Mouse (Mus musculus): ENCODE results near the gene Rdm1. TPM values are rescaled to one million over a fixed set of nuclear protein-coding genes. Genes with fewer than 3 reads are reported as not detected.

Gene Rdm1
- not detected for polyA plus RNA-seq (2014; fragmentation: Illumina TruSeq; extraction: RNeasy Lipid Tissue Mini Kit (QIAGEN cat#74804); ENCODE audit: low read depth, low replicate concordance)

DNA sequence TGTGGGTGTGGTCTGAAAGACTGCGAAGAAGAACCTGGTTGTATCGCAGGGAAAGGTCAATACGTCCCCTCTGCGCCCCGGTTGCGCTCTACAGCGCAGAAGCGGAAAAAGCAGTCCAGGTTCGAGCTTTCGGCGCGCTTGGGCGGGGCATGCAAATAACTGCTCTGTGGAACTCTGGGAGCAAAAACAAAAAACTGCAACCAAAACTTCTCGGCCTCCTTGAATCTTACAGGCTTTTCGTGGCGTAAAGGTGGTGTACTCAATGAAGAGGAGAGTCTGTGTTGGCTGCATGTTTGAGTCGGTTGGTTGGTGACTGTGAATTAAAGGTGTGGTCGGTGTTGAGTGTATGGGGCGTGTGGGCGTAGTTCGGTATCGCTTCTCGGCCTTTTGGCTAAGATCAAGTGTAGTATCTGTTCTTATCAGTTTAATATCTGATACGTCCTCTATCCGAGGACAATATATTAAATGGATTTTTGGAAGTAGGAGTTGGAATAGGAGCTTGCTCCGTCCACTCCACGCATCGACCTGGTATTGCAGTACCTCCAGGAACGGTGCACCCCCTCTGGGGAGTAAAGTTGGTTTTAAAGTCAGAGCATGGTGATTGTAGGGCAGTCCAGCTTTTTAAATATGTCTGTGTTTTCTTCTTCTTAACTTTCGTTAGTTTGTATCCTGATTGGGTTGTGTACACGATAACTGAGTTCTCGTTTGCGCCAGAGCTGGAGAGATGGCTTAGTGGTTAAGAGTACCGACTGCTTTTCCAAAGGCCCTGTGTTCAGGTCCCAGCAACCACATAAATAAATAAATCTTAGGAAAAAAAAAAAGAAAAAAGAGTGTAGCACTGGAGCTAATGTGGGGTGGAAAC lies at the start of gene Rdm1:
Gene Rdm1 (plus strand): TSS at position 201 of the 862 bp plus-strand sequence.

GRCm38 (mm10) chr11:101582054-101583035 lies 44.6 kb upstream of the Rdm1 start, which contains the start of gene Tmem106a:
TSS of gene Tmem106a (plus strand) at chr11:101582242.

GRCm38 (mm10) chr11:101599156-101599555 lies 27.8 kb upstream of the Rdm1 start, which contains the start of gene Gm11634:
TSS of gene Gm11634 (minus strand) at chr11:101599256.

DNA sequence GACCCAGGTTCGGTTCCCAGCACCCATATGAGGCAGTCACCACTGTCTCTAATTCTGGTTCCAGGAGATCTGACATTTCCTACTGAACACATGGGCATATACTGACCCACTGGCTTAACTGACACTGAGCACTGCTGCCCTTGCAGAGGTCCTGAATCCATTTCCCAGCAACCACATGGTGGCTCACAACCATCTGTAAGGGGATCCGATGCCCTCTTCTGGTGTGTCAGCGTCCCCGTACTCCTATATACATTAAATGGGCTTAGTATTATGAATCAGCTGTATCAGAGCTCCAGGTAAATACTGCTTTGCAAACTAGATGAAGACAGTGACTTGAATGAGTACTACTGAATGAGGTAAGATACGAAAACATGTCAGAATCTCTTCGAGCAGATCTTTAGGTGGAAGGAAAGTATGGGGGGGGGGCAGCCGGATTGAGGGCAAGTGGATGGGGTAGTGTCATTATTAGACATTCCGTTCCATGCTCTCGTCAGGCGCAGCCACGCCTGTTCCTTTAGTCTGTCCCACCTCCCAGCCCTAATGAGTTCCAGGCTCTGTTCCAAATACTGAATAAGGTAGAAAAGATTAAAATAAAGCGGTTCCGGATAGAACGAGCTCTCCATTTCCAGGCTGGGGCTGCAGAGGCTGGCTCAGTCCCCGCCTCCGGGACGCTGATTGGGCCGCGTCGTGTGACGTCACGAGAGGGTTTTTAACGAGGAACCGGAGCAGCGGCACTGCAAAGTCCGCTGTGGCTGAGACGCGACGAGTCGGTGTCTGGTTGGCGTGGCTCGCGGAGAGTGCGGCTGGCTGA lies 38.0 kb downstream of the Rdm1 start, which contains the start of gene Arl4d:
Gene Arl4d (plus strand): TSS at position 717 of the 811 bp plus-strand sequence.

Other genes with a start within 250 kb of the Rdm1 start
- gene Aarsd1, start 209.6 kb upstream of the Rdm1 start, polyA plus RNA-seq (2014; fragmentation: Illumina TruSeq; extraction: RNeasy Lipid Tissue Mini Kit (QIAGEN cat#74804); ENCODE audit: low read depth, low replicate concordance), result 4.6 TPM
- 0.41 TPM for gene Gm27029, start 202.4 kb upstream of the Rdm1 start, polyA plus RNA-seq (2014; fragmentation: Illumina TruSeq; extraction: RNeasy Lipid Tissue Mini Kit (QIAGEN cat#74804); ENCODE audit: low read depth, low replicate concordance)
- 1.9 TPM for gene Rundc1, start 202.1 kb upstream of the Rdm1 start, polyA plus RNA-seq (2014; fragmentation: Illumina TruSeq; extraction: RNeasy Lipid Tissue Mini Kit (QIAGEN cat#74804); ENCODE audit: low read depth, low replicate concordance)
- gene Ptges3l, start 201.9 kb upstream of the Rdm1 start, polyA plus RNA-seq (2014; fragmentation: Illumina TruSeq; extraction: RNeasy Lipid Tissue Mini Kit (QIAGEN cat#74804); ENCODE audit: low read depth, low replicate concordance), result 14.0 TPM
- 23.8 TPM for gene Rpl27, start 184.9 kb upstream of the Rdm1 start, polyA plus RNA-seq (2014; fragmentation: Illumina TruSeq; extraction: RNeasy Lipid Tissue Mini Kit (QIAGEN cat#74804); ENCODE audit: low read depth, low replicate concordance)
- gene Ifi35, start 178.8 kb upstream of the Rdm1 start, polyA plus RNA-seq (2014; fragmentation: Illumina TruSeq; extraction: RNeasy Lipid Tissue Mini Kit (QIAGEN cat#74804); ENCODE audit: low read depth, low replicate concordance), result 0.25 TPM
- 12.6 TPM for gene Rnd2, start 162.2 kb upstream of the Rdm1 start, polyA plus RNA-seq (2014; fragmentation: Illumina TruSeq; extraction: RNeasy Lipid Tissue Mini Kit (QIAGEN cat#74804); ENCODE audit: low read depth, low replicate concordance)
- 2.6 TPM for gene Vat1, start 161.0 kb upstream of the Rdm1 start, polyA plus RNA-seq (2014; fragmentation: Illumina TruSeq; extraction: RNeasy Lipid Tissue Mini Kit (QIAGEN cat#74804); ENCODE audit: low read depth, low replicate concordance)
- 26.7 TPM for gene Brca1, start 75.2 kb upstream of the Rdm1 start, polyA plus RNA-seq (2014; fragmentation: Illumina TruSeq; extraction: RNeasy Lipid Tissue Mini Kit (QIAGEN cat#74804); ENCODE audit: low read depth, low replicate concordance)
- gene Nbr1, start 75.0 kb upstream of the Rdm1 start, polyA plus RNA-seq (2014; fragmentation: Illumina TruSeq; extraction: RNeasy Lipid Tissue Mini Kit (QIAGEN cat#74804); ENCODE audit: low read depth, low replicate concordance), result 301 TPM
- 3.9 TPM for gene Tmem106a, start 45.0 kb upstream of the Rdm1 start, polyA plus RNA-seq (2014; fragmentation: Illumina TruSeq; extraction: RNeasy Lipid Tissue Mini Kit (QIAGEN cat#74804); ENCODE audit: low read depth, low replicate concordance)
- 90.8 TPM for gene Gm11634, start 27.9 kb upstream of the Rdm1 start, polyA plus RNA-seq (2014; fragmentation: Illumina TruSeq; extraction: RNeasy Lipid Tissue Mini Kit (QIAGEN cat#74804); ENCODE audit: low read depth, low replicate concordance)
- gene Arl4d, start 38.3 kb downstream of the Rdm1 start, polyA plus RNA-seq (2014; fragmentation: Illumina TruSeq; extraction: RNeasy Lipid Tissue Mini Kit (QIAGEN cat#74804); ENCODE audit: low read depth, low replicate concordance), result 4.0 TPM
- 40.7 TPM for gene Dhx8, start 105.7 kb downstream of the Rdm1 start, polyA plus RNA-seq (2014; fragmentation: Illumina TruSeq; extraction: RNeasy Lipid Tissue Mini Kit (QIAGEN cat#74804); ENCODE audit: low read depth, low replicate concordance)
- not detected for gene Etv4, start 158.2 kb downstream of the Rdm1 start, polyA plus RNA-seq (2014; fragmentation: Illumina TruSeq; extraction: RNeasy Lipid Tissue Mini Kit (QIAGEN cat#74804); ENCODE audit: low read depth, low replicate concordance)